Mouse (Mus musculus) T-helper 17 cell (primary cell): ENCODE results near the gene Ddx5.
"Not testable (repeated sequence)": the region's sequence is repeated elsewhere in the genome, so short reads cannot be mapped to it uniquely, and the experiment has no call there.

Source experiments
- in situ Hi-C, 2 experiments: fragments of 300-600 bp; cut with MboI, MseI; formaldehyde crosslinking; loops; 1 replicate in 1 of 2; 2 replicates in 1 of 2; pipeline ENCODE4 v1.15.1; 2025; ENCODE audit warnings: high pct_unique_total_duplicates in 2 of 2

Ddx5 gene

DNA sequence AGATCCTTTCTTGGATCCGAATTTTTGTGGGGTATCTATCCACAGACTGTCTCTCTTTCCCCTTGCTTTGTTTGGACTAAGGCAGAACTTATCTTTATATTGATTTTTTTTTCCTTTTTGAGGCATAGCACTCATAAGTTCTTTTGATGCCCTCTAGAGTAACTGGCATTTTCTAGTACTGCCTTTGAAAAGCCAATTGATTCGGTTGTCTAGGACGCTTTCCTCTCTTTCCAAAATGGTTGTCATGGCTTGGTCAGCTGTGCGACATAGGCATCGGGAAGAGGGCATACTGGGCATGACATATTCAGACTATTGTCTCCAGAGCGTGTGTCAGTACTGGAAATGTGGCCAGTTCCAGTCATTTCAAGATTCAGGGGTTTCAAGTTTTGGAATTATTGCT is 664 bp upstream of the Ddx5 start:
- in situ Hi-C loops = no loop called here

GRCm38 (mm10) chr11:106788026-106788774 is 785 bp downstream of the Ddx5 start:
- in situ Hi-C loops = no loop called here

DNA sequence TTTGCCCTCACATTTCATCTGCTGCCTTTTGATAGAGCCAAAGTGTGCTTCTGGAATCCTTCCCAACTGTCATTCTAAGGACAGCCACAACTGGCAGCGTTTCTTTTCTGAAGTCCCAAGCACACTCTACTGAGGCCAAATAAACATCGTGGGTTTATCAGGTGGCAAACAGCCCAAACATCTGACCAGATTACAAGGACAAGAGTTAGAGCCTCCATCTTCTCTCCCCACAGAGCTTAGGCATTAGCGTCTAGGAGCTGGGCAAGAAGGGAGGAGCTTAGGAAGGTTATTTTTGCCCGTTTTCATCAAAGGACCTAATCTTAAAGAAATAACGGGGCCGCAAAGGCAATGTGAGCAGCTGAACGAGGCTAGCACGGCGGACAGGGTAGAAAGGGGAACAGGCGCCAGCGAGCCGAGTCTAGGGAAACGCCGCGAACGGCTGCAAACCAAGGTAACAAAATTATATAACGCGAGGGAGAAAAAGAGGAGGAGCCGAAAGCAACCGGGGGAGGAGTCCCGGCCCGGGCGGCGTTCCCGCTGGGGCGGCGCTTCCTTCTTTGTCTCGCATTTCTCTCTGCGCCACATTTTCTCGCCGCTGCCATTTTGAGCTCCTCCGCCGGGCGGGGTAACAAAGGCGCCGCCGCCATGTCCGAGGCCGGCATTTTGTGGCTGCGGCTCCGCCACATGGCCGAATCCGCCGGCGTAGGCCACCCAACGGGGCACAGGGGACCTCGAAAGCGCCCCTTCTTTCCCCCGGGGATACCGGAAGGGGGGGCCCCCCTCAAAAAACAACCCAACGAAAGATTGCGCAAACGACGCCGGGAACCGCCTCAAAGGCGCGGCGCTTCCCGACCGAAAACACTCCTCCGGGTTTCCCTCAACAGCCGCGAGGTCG is 1.6 kb downstream of the Ddx5 start:
- in situ Hi-C loops = no loop called here

DNA sequence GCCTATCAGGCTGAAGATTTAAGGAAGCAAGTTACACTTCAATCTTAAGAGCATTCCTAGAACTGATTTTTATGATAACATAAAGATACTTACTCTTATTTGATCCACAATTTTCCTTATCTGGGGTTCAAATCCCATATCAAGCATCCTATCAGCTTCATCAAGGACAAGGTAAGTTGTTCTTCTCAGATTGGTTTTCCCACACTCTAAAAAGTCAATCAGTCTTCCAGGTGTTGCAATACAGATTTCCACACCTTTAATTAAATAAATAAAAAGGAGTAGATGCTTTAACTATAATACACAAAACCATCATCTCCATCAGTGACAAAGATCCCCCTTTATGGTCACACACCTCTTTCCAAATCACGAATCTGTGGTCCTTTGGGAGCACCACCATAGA is 3.9 kb downstream of the Ddx5 start:
- in situ Hi-C loops = no loop called here

GRCm38 (mm10) chr11:106784476-106784875 is 4.5 kb downstream of the Ddx5 start:
- in situ Hi-C loops = no loop called here

DNA sequence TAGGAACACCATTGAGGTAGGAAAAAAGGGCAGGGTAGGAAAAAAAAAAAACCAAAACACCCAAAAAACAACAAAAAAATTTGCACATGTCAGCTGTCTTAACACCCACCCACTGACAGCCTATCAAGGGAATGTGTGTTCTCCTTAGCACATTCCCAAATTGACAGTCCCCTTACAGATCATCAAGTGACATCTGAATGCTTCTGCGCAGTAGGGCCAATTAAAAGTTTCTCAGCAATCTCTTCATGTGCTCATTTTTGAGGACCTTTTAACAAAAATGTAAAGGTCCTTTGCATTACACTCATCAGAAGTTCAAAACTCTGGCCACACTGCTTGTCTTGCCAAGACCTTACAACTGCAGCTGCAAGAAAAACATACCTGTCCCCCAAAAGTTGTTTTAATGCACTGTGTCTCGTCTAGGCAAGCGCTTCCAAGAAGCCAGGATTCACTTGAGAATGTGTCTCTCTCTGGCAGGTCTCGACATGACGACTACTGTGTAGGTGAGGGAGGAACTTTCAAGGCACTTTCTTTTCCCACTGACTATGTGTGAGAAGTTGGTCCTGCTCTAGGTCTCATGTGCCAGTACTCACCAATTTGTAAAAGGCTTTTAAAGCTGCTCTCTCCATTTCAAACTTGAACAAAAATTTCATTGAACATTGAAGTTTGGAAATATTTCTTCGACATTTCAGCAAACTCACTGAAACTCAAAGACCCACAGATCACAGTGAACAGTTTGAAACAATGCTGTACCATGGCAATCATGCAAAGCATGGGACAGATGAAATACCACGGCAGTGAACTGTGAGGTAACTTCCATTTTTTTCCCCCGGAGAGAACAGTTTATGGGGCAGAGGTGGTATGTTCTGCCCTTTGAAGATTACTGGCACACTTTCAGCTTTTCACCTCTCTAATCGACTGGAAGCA is 5.9 kb downstream of the Ddx5 start:
- in situ Hi-C loops = no loop called here

- in situ Hi-C loops = not testable (repeated sequence)
Measured at GRCm38 (mm10) chr11:106782271-106782670, 6.7 kb downstream of the Ddx5 start.

GRCm38 (mm10) chr11:106780590-106781220 is 8.3 kb downstream of the Ddx5 start:
- in situ Hi-C loops = no loop called here

DNA sequence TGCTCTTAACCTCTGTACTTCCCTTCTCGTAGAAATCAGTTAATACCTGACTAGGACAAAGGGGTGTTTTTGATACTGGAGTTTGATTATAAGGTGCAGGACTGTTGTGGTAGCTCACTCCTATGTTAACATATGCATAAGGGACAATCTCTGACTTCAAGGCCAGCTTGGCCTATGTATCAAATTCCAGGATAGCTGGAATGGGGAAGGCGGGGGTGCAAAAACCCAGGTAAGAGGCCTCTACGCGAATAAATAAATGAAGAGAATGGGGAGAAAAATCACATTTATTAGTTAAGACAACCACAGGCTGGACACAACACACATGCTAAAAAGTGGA is 8.9 kb downstream of the Ddx5 start:
- in situ Hi-C loops = no loop called here

DNA sequence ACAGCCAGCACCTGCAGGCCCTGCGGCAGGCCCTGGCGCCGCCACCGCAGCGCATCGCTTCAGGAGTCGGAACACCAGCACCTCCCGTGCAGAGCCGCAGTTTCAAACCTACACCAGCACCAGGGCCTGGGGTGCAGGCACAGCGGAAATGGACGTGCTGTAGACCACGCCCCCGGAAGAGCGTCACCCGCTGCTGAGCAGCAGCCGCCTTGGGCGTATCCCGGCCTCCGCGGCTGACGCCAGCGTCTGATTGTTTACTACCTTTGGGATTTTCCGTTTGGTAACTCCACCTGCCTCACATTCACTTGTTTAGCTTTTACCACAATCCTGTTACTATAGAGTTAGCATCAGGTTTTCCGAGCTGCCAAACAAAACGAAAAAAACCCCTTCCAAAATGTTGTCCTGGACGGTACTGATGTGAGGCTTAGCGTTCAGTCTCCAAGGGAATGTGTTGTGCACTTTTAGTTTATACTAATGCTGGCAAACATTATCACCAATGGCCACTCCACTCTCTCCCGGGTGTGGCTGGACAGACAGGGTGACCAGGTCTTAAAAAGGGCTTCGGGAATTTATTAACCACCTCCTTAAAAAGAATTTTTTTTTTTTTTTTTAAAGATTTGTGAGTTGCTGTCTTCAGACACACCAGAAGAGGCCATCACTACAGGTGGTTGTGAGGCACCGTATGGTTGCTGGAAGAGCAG is 9.4 kb downstream of the Ddx5 start, which contains the start of gene Polg2:
Gene Polg2, minus strand, starts transcription at position 150 of the 701 bp plus-strand sequence.
- in situ Hi-C loops = no loop called here

- in situ Hi-C loops = no loop called here
Measured at GRCm38 (mm10) chr11:106778589-106779387, 10.2 kb downstream of the Ddx5 start.

DNA sequence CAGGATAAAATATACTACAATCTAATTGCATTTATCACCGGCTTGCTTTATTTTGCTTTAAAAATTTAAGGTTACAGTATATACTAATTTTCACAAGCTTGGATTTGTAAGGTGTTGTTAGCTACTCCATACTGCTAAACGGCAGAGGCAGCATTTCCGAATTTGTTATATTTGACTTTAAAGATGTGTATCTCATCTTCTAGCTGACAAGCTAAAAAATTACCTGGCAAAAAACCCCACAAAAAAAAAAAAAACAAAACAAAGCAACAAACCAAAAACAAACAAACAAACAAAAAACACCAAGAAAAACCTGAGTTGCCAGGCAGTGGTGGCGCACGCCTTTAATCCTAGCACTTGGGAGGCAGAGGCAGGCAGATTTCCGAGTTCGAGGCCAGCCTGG is 10.9 kb downstream of the Ddx5 start:
- in situ Hi-C loops = no loop called here

DNA sequence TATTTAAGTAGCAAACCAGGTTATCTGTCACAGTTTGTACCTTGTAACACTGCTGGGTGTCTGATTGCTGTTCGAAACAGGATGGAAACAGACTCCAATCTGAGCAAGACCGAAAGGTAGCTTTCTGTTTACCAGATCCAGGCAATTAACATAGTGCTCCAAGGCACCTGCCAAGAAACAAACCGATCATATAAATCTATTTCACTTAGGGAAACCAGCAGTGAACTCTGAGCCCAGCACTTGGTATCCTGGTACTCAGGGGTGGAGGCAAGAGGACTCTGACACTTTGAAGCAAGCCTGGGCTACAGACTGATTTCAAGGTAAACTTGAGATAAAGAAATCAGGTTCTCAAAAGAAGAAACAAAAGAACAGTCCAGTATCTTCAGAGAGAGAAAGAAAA is 11.6 kb downstream of the Ddx5 start:
- in situ Hi-C loops = no loop called here

- in situ Hi-C loops = no loop called here
Measured at GRCm38 (mm10) chr11:106776960-106777359, 12.0 kb downstream of the Ddx5 start.

GRCm38 (mm10) chr11:106773061-106773460 is 15.9 kb downstream of the Ddx5 start:
- in situ Hi-C loops = no loop called here

GRCm38 (mm10) chr11:106770195-106770974 is 18.6 kb downstream of the Ddx5 start:
- in situ Hi-C loops = no loop called here

DNA sequence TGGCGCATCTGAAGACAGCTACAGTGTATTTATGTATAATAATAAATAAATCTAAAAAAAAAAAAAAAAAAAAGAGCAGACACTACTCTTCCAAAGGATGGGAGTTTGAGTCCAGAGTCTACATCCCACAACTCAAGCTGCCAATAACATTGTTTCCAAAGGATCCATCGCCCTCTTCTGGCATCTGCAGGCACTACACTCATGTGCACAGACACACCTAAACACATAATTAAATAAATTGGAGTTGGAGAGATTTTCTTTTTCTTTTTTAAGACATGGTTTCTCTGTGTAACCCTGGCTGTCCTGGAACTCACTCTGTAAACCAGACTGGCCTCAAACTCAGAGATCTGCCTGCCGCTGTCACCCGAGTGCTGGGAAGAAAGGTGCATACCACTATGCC is 21.5 kb downstream of the Ddx5 start:
- in situ Hi-C loops = loop anchor here in 1 of 2 experiments (10.0 kb wide), 1 partner anchor 353 kb away; no protein-coding TSS in a partner anchor

GRCm38 (mm10) chr11:106766611-106767162 is 22.3 kb downstream of the Ddx5 start:
- in situ Hi-C loops = loop anchor here in 1 of 2 experiments (10.0 kb wide), 1 partner anchor 352 kb away; no protein-coding TSS in a partner anchor
